Mouse (Mus musculus): ENCODE measurements at regions not wholly inside any gene's neighbourhood (a gene's known extent, or its start where the extent isn't known, plus 50 kb on each side); places are given as distances from the start of the nearest gene placed in this dataset.

DNA sequence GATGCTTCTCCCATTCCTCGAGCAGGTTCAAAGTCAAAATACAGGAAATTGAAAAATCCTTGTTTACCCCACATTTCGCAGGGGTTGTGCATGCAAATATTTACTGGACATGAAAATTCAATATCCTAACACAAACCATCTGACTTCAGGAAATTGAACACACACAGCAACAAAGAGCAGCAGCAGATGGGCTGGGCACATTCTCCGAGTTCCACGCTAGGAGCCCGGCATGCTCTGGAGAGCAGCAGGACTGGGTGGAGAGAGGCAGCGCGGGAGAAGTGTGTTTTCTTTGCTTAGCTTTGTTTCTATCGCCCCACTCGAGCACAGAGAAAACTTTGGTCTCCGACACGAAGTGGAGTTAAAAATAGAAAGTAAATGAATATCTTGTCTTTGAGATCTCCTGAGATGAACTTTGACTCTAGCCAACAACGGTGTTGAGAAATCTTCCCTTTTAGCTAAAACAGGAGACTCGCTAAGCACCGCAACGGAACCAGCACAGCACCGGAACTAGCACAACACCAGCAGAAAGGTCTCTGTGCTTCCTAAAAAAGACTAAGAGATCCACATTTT, 71.4 kb downstream of the Actbl2 start:
- TF ChIP-seq CTCF (IDR thresholded peaks at IDR 0.05; ENCODE audit: low read depth): no peak
- TF ChIP-seq EP300 (IDR thresholded peaks at IDR 0.05; ENCODE audit: low read depth): no peak
